Mouse (Mus musculus): Measurements from ENCODE around the gene Smurf2.
A peak's percentile ranks its signal among the peaks of the same experiment; 100 is the strongest.

Gene Smurf2

DNA sequence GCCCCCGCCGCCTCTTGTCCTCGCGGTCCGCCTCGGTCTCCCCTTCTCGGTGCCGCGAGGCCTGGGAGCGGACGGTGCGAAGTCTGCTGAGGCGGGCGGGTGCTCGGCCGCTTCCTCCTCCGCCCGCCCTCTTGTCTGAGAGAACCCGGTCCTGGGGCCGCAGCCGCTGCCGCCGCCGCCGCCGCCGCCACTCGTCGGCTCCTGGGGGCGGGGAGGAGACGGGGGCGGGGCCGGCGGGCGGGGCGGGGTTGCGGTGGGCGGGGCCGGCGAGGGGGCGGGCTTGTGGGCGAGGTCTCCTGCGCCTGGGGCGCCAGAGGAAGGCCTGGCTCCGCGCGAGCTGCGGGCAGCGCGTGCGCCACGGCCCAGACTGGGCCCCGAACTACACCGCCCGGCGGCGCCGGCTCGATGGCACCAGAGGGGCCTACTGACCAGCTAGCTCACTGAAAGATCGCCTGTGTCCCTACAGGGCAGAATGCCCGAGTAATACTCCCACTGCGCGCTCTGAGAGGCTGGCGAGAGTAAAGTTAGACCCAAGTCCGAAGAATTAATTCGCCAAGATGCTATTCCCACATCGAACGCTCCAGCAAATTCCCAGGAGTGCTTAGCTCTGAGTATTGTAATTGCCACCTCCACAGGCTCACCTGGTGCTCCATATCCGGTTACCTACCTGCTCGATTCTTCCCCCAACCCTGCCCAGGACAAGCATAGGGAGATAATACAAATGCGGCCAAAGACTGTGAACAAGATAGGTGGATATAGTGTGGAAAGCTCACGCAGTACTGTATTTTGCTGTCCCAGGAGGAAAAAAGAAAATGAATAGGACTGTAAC, at the start of gene Smurf2:
Gene Smurf2, minus strand, starts transcription at position 165 of the 829 bp plus-strand sequence.
- DNase-seq (ENCODE audit: low read depth): peak; percentile 43

DNA sequence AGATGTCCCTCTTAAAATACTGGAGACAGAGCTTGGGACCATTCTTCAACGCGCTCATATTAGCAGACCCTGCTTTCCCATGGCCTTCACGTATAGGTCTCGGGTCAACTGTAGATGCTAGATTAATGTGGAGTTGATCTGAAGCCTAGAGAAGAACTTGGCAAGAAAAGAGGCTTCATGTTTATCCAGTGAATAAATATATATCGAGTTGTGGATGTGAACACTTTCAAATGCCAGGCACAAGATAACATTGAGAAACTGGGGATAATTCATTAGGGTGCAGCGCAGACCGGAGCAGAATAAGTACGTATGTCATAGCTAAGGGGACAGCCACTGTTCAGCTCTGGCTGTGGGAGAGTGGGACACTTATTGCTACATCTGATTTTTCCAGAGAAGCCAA, 49.3 kb upstream of the Smurf2 start:
- no peak for DNase-seq (ENCODE audit: low read depth)

DNA sequence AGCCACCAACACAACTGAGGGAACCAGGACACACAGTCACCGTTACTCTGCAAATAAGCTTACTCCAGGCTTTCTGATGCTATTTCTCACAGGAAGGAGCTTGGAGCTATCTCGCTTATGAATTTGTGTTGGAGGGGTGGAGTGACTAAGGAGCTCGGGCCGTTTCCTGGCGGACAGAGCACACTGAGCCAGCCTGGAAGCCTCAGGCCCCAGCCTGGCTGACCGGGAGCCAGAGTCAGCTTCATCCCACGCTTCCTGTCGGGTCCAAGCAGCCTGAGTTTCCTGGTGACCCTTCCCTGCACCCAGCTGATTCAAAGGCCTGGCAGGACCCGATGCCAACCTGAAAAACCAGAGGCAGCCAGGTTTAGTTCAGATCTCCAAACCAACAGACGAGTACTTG, 47.1 kb upstream of the Smurf2 start:
- DNase-seq (ENCODE audit: low read depth): no peak

DNA sequence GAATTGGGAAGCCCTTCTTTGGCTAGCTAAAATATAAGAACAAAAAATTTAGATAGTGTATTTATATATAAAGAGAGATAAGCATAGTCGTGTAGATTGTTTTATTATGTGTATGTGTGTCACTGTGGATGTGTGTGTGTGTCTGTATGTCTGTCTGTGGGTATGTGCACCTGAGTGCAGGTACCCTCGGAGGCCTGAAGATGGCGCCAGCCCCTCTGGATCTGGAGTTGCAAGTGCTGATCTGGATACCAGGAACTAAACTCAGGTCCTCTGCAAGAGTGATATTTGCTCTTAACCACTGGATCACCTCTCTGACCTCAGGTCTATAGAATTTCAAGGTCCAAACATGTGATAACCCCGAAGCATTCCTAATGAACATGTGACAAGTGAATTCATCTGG, 45.4 kb upstream of the Smurf2 start:
- no peak for DNase-seq (ENCODE audit: low read depth)

DNA sequence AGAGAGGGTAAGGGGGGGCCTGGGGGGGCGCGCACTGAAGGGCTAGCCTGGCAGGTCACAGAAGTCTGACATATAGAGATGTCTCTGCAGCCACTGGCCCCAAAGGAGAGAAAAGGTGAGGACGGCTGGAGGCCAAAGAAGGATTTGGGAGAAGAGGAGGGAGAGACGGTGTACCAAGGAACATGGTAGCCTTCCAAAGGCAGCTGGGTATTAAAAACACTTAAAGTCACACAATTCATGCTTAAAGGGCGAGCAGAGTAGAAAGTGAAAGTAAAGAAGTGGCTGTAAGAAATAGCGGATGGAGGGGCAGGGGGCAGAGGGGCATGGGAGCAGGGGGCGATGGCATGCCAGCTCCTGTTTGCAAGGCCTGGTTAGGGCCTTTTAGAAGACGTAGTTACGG, 41.8 kb upstream of the Smurf2 start:
- no peak for DNase-seq (ENCODE audit: low read depth)

DNA sequence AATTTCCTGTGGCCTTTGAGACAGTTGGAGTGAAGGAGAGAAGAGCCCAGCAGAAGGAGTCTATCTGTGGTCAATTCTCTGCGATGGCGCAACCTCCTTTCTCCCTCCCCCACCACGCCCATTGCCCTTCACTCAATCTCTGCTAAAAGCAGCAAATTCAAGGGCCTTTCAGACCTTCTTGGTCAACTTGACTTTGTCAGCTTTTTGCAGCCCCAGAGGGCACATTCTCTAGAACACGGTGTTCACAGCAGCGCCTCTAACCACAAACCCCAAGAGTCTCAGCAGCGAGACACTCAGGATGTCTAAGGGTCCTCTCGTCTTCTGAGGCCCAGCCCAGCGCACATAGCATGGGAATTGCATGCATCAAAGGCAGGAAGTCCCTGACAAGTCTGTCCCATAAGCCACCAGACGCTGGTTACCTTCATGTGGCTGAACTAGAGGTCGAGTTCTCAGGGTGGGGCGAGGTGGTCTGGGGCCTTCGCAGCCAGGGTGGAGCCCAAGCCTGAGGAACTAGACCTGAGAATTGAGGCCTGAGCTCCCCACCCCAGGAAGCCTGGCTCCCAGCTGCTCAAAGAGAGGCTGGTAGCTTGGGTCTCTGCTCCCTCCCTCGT, 41.1 kb upstream of the Smurf2 start:
- DNase-seq (ENCODE audit: low read depth): peak; percentile 53

DNA sequence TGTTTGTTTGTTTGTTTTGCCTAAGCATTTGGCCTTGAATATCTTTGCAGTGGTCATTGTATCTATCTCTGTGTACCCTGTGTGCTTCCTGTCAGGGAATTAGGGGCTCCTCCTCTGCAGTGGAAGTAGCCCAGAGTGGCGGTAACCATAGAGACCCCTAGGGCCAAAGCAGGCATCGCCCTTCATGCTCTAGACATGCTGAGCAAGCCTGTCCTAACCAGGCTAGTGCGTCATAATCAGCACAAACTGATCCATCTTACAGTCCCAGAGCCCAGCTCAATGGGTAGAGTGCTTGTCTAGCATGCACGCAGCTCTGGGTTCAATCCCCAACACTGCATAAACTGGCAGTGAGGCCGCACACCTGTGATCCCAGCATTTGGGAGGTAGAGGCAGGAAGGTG, 38.6 kb upstream of the Smurf2 start:
- no peak for DNase-seq (ENCODE audit: low read depth)

DNA sequence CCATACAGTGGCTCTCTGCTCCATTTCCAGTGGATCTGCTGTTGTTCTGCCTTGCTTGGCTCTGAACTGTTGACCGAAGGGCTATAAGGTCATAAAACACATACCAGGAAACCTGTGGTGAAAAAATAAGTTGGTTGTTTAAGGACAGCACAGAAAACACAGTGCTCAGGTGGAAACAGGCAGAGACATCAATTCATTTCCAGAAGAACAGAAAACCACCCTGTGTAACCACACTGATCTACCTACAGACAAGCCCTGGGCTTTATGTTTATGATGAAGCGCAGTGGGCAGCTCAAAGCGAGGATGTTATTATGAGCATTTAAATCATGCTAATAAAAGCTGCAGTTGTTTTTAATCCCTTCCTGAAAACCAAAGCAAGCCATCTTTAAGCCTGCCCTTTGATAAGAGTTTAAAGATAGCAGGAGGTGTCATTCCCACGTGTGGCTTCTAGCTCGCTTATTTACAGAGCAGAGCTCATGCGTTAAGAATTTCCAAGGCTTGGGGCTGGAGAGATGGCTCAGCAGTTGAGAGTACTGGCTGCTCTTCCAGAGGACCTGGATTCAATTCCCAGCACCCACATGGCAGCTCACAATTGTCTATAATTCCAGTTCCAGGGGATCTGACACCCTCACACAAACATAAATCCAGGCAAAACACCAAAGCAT, 38.0 kb upstream of the Smurf2 start:
- no peak for DNase-seq (ENCODE audit: low read depth)

DNA sequence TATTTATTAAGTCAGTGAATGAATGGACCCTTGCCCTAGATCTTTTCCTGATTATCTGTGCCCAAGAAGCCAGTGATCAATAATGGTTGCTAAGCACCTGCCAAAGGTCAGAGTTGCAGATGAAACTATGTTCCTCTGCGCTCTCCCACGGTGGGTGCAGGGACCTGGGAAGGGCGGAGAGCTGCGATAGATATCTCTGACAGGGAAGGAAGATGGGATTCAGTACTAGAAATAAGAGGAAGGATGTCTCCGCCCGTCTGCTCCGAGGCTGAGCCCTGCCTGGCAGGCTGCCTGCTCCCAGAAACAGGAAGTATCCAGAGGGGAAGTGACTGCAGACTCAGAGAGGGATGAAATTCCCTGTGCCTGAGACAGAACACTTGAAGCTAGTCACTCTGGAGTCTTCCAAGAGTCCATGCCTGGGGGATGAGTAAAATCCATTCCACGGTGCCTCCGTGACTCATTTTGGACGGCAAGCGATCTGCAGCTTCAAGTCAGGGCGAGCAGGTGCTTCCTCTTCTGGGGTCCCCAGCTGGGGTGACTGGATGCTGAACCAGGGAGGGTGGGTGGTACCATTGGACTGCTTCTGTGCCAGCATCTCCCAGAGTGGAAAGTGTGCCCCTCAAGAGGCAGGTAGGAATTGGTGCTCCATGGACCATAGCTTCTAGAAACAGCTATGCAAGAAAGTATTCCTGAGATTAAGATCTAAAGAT, 36.9 kb upstream of the Smurf2 start:
- no peak for DNase-seq (ENCODE audit: low read depth)

DNA sequence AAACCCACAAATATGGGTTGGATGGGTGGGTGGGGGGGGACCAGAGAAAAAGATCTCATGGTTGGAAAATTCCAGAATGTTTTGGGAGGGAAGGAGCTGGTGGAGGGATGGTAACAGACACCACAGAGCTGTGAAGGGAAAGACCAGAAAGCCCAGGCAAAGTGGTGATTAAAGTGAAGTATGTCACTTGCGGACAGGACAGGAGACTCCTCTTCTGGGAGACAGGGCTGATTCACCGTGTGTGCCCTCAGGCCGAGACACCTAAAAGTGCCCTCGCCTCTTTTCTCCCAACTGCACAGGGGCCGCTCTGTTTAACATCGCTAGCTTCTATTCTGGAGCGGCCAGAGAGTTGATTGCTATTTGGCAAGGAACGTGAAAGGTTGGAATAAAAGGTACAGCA, 34.1 kb upstream of the Smurf2 start:
- DNase-seq (ENCODE audit: low read depth): no peak

DNA sequence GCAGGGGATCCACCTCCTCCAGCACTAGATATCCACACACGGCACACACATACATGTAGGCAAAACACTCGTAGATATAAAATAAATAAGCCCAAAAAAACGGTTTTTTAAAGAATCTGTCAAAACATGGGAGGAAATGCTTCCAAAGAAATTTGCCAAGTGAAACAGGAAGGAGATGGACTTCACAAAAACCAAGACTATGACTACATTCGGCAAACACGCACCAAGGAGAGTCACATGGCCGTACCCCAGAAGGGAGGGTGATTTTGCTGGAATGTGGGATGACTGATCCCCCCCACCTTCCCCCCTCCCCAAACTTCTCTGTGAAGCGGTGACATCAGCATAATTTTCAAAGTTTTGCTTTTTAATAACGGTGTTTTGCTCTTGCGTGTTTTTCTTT, 33.6 kb upstream of the Smurf2 start:
- no peak for DNase-seq (ENCODE audit: low read depth)

DNA sequence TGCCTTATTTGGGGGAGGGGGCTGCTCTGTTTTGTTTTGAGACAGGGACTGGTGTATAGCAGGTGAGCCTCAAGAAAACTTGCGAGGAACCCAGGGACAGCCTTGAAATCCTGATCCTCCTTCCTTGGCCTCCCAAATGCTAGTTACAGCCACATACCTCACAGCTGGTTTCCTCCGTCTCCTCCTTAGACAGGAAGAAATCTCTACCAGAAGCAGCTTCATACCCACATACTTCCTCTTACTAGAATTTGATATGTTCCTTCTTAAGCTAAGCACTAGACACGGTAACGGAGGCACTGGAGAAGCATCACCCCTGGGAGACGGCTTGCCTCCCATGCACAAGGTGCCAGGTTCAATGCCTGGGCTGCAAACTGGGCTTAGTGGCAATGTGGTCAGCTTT, 16.8 kb upstream of the Smurf2 start:
- DNase-seq (ENCODE audit: low read depth): no peak

DNA sequence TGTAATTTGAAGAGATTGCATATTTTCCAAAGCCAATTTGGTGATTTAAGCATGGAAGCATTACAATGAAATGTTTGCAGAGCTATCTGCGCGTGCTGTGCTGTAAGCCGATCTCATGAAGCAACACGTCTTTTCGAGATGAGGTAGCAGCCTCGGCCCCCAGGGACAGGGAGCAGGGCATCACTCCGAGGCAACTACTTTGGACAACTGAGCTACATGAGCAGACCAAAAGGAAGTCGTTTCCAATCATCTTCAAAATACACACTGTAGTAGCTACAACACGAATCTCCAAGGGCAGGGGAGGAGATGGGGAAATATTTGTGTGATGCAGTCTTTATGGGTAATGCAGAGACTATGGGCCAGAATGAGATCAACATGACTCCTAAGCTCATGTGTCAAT, 9.9 kb upstream of the Smurf2 start:
- no peak for DNase-seq (ENCODE audit: low read depth)

DNA sequence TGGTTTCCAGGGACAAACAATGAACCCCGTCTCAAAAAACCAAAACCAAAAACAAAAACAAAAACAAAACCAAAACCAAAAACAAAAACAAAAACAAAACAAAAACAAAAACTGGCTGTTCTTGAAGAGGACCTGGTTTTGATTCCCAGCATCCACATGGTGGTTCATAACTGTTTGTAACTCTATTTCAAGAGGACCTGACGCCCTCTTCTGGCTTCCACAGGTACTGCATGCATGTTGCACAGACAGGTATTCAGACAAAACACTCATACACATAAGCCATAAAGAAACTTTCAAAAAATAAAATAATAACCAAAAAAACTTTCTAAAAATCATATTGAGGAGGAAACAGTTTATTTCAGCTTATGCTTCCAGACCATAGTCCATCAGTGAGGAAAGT, 8.4 kb upstream of the Smurf2 start:
- DNase-seq (ENCODE audit: low read depth): no peak

DNA sequence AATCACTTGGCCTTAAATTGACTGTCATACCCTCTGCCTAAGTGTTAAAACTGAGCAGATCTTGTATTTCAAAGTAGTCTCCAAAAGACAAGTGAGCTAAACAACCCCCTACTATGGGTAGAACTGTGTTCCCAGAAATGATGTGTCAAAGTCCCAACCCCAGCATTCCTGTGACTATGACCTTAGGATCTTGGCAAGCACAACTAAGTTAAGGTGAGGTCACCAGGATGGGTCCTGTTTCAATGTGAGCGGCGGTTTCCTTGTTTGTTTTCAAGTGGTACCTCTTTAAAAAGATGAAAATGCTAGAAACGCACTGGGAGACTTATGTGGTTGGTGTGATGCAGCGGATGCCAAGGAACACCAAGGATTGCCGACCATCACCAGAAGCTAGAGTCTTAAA, 7.4 kb upstream of the Smurf2 start:
- no peak for DNase-seq (ENCODE audit: low read depth)

DNA sequence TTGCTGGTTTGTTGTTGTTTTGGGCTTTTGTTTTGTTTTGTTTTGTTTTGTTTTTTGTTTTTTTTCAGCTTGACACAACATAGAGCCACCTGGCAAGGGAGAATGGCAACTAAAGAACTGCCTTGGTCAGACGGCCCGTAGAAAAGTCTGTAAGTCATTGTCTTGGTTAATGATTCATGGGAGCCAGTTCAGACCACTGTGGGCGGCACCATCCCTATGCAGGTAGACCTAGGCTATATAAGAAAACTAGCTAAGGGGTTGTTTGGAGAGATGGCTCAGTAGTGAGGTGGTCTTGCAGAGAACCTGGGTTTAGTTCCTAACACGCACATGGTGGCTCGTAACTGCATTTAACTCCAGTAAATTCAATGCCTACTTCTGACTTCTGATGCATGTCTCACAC, 6.7 kb upstream of the Smurf2 start:
- DNase-seq (ENCODE audit: low read depth): no peak

DNA sequence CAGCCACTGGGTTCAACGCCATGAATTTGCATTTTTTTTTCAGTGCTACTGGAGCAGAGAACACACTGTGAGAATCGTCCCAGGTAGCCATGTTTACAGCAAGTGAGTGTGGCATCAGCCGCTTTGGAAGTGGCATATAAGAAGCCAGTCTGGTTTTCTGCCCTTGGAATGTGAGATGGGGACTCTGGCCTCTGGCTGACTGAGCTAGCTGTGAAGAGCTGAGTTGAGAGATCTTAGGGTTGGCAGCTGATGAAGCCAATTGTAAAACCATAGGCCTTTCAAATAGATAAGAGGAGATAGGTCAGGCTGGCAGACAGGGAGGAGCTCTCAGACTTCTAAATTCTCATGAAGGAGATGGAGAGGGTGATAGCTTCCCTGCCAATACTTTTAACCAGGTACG, 6.2 kb upstream of the Smurf2 start:
- DNase-seq (ENCODE audit: low read depth): no peak

DNA sequence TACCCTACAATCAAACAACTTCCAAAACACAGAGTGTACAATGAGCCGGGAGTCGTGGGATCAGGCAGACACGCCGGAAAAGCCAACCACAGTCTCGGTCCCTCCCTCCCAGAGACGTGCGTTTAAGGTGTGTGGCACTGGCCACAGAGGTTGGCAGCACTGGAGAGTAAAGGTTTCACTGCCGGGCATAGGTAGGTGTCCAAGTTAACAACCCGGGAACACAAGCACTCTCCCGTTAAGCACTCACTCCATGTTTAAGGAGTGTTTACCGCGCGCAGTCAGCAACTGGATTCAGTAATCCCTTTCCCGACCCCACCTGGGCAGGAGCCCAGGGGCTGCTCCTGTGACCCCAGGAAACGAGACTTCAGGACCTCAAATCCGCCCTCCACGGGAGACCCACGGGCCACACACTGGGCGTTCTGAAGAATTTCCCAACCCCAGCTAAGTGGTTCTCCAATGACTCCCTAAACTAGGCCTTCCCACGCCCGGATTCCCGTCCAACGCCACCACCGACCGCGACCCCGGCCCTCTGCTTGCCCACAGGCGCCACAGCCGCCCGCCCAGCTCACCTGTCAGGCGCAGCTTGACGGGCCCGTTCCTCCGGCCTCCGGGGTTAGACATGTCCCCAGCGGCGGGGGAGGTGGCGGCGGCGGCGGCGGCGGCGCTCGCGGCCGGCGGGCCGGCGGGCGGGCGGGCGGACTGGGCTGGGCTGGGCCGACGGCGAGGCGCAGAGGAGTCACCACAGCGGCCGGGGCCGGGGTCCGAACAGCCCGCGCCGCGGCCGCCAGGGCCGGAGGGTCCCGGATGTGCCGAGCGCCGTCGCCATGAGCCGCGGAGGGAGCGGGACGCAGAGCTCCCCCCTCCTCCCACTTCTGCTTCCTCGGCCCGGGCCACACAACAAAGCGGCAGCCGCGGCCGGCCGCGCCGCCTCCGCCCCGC, 634 bp downstream of the Smurf2 start:
- DNase-seq (ENCODE audit: low read depth): no peak

DNA sequence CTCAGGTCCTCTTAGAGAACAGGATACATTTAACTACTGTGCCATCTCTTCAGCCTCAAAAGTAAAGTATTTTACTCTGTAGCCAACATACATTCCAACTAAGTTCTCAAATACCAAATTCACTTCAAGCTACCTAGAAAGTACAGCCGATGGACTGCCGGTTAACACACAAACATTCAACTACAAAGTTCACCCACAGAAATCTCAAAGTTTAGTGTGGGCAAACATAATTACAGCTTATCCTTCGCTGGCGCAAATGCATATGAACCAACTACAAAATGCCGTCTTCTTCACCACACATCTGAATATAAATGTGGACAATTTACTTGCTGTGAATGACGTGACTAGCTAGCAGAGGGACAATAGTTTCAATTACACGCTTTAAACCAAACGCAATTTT, 1.6 kb downstream of the Smurf2 start:
- DNase-seq (ENCODE audit: low read depth): no peak

DNA sequence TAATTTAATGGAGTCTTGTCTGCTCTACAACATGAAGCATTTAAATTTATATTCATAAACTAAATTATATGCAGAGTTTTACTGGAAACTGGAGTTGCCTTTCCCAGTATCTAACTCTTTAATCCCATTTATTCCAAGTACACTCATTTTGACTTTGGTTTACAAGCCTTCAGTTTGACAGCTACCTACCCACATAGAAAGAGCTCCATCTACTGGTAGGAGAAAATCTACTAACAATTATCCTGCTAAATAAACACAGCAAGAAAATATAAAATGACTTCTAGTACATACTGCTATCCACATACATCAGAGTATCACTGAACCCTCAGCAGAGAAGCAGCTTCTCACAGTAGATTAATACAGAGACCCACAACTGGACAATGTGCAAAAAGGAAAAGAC, 9.3 kb downstream of the Smurf2 start:
- DNase-seq (ENCODE audit: low read depth): no peak

DNA sequence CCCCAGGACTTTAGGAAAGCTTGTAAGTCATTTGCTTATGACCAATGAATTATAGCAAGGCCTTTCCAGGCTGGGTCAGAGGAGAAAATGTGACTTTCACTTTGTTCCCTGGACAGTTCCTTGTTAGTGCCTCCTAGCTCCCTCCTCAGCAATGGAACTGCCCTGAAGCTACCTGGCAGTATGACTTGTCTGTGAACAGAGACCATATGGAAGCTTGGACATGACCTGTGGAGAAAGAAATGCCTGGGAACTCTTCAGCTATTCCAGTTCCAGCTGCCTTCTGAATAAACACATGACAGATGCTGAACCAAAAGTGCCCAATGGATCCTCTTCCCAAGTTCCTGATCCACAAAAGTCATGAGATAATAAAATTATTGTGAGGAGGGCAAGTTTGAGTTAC, 12.5 kb downstream of the Smurf2 start:
- no peak for DNase-seq (ENCODE audit: low read depth)

DNA sequence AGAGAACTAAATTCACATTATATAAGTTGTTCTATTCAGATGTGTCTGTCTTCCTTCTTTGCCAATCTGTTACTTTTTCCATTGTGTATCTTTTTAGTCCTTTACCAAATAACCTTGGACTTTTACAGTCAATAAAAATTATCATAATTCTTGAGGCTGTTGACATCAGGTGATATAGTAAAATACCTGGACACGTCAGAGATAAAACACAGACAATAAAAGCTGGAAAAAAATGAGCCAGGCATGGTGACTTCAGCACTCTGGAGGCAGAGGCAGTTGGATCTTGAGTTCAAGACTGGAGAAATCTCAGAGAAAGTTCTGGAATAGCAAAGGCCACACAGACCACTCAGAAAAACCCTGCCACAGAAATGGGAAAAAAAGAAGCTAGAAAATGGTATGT, 13.3 kb downstream of the Smurf2 start:
- no peak for DNase-seq (ENCODE audit: low read depth)

All from c-Kit-positive CD71-negative TER-119-negative erythroid progenitor cells, embryonic 14.5 days (primary cell).